Mouse (Mus musculus): Measurements from ENCODE around the gene Pmm1. TPM values are rescaled to one million over a fixed set of nuclear protein-coding genes. Genes with fewer than 3 reads are reported as not detected.

Pmm1 gene
- polyA plus RNA-seq, 2 experiments = 17.6 to 22.6 TPM

DNA sequence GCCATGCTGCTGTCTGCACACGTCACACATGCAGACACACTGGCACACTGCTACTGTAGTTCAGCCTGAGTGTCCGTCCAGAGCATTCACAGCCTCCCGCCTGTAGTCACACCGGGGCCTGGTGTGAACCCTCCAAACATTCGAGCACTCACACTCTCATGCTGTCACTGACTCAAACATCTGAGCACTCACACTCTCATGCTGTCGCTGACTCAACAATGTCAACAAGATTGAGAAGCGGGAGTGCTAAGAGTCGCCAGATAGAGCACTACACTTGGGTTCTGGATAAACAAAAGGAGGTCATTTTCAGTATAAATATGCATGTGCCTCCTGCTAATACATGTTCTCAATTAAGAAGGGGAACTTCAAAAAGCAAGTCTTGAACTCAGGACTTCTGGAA, 52.8 kb downstream of the Pmm1 start:
- no peak for ATAC-seq (ENCODE audit: insufficient read depth)
- Histone ChIP-seq H3K36me3 (replicated peaks; ENCODE audit: control insufficient read depth, insufficient read depth, low read depth) (peaks cover 64% of the 10 kb centered on the region), H3K4me3 (ENCODE audit: insufficient read depth in 1 of 2, low read depth in 2 of 2, low read length in 2 of 2) (no peak overlapping the region), H3K27ac (no peak overlapping the region), H3K9me3 (ENCODE audit: control insufficient read depth, low read length) (no peaks in the 10 kb centered on the region), H3K4me2 (ENCODE audit: low read depth) (no peak overlapping the region), H3K4me1 (replicated peaks; ENCODE audit: control insufficient read depth in 2 of 2, insufficient read depth in 2 of 2, low read length in 1 of 2) (no peaks in the 10 kb centered on the region), H3K9ac (replicated peaks) (no peak overlapping the region), H3K27me3 (ENCODE audit: control insufficient read depth, insufficient read depth, low read length) (no peaks in the 10 kb centered on the region)
- 80% methylated on average over 8 of the region's 8 CpGs for WGBS (ENCODE audit: insufficient replicate concordance)
- no peak for DNase-seq (ENCODE audit: low read depth in 3 of 3, low spot score in 3 of 3)
- TF ChIP-seq EP300 (IDR thresholded peaks at IDR 0.05; ENCODE audit: low read depth) = no peak
- TF ChIP-seq CTCF (IDR thresholded peaks at IDR 0.05; ENCODE audit: low read depth) = no peak

DNA sequence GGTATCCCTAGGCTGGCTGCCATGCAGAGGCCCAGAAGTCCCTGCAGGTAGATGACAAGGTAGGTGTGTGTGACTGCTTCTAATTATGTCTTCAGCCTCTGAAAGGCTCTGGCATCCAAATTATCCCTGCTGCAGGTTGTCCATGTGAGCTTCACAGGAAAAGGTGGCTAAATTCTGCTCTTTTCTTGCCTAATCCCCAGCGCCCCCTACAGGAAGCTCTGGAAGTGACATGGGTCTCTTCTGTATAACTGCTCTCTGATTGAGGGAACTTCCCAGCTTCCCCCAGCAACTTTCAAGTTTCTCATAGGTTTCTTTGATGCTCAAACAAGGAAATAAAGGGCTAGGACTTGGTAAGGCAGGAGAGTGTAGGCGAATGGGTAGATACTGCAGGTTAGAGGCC, 55.8 kb downstream of the Pmm1 start:
- ATAC-seq (ENCODE audit: insufficient read depth) (peak; percentile 18; the same call in 1 of the 2 replicates), DNase-seq (ENCODE audit: low read depth in 3 of 3, low spot score in 3 of 3) (peak; percentile 43 to 64 (median 54))
- no peak overlapping the region for H3K4me2 ChIP-seq (ENCODE audit: low read depth)
- H3K4me3 ChIP-seq (ENCODE audit: insufficient read depth in 1 of 2, low read depth in 2 of 2, low read length in 2 of 2) = no peak overlapping the region
- H3K27me3 ChIP-seq (ENCODE audit: control insufficient read depth, insufficient read depth, low read length) = no peaks in the 10 kb centered on the region
- H3K4me1 ChIP-seq (replicated peaks; ENCODE audit: control insufficient read depth in 2 of 2, insufficient read depth in 2 of 2, low read length in 1 of 2) = no peaks in the 10 kb centered on the region
- H3K36me3 ChIP-seq (replicated peaks; ENCODE audit: control insufficient read depth, insufficient read depth, low read depth) = peaks cover 53% of the 10 kb centered on the region
- no peaks in the 10 kb centered on the region for H3K9me3 ChIP-seq (ENCODE audit: control insufficient read depth, low read length)
- TF ChIP-seq EP300 (IDR thresholded peaks at IDR 0.05; ENCODE audit: low read depth) (no peak), CTCF (IDR thresholded peaks at IDR 0.05; ENCODE audit: low read depth) (peak; percentile 86)
- H3K9ac ChIP-seq (replicated peaks) = no peak overlapping the region
- WGBS (ENCODE audit: insufficient replicate concordance) = 23% methylated on average over 2 of the region's 2 CpGs
- H3K27ac ChIP-seq = no peak overlapping the region

Other genes with a start within 250 kb of the Pmm1 start
- 5.2 and 5.7 TPM in 2 replicates for gene Zc3h7b, start 215.9 kb downstream of the Pmm1 start, polyA plus RNA-seq (2012; rRNA removed)
- gene Zc3h7b, start 215.9 kb downstream of the Pmm1 start, polyA plus RNA-seq (2014; fragmentation: Nextera tagmentation; extraction: Ambion mirVana) = 4.0 and 5.3 TPM in 2 replicates
- 41.5 and 50.6 TPM in 2 replicates for gene Rangap1, start 215.4 kb downstream of the Pmm1 start, polyA plus RNA-seq (2012; rRNA removed)
- gene Rangap1, start 215.4 kb downstream of the Pmm1 start, polyA plus RNA-seq (2014; fragmentation: Nextera tagmentation; extraction: Ambion mirVana) = 57.1 and 61.0 TPM in 2 replicates
- gene Tef, start 158.5 kb downstream of the Pmm1 start, polyA plus RNA-seq (2012; rRNA removed) = 4.4 and 5.1 TPM in 2 replicates
- 2.7 and 5.0 TPM in 2 replicates for gene Tef, start 158.5 kb downstream of the Pmm1 start, polyA plus RNA-seq (2014; fragmentation: Nextera tagmentation; extraction: Ambion mirVana)
- 4.9 and 5.1 TPM in 2 replicates for gene Tob2, start 102.1 kb downstream of the Pmm1 start, polyA plus RNA-seq (2012; rRNA removed)
- gene Tob2, start 102.1 kb downstream of the Pmm1 start, polyA plus RNA-seq (2014; fragmentation: Nextera tagmentation; extraction: Ambion mirVana) = 5.6 and 7.2 TPM in 2 replicates
- gene Phf5a, start 89.0 kb downstream of the Pmm1 start, polyA plus RNA-seq (2012; rRNA removed) = 42.3 and 72.6 TPM in 2 replicates
- 120 and 130 TPM in 2 replicates for gene Phf5a, start 89.0 kb downstream of the Pmm1 start, polyA plus RNA-seq (2014; fragmentation: Nextera tagmentation; extraction: Ambion mirVana)
- gene Aco2, start 88.6 kb downstream of the Pmm1 start, polyA plus RNA-seq (2012; rRNA removed) = 74.9 and 85.0 TPM in 2 replicates
- gene Aco2, start 88.6 kb downstream of the Pmm1 start, polyA plus RNA-seq (2014; fragmentation: Nextera tagmentation; extraction: Ambion mirVana) = 72.1 and 80.6 TPM in 2 replicates
- gene Polr3h, start 34.7 kb downstream of the Pmm1 start, polyA plus RNA-seq (2012; rRNA removed) = 13.2 and 13.7 TPM in 2 replicates
- 68.3 and 77.5 TPM in 2 replicates for gene Polr3h, start 34.7 kb downstream of the Pmm1 start, polyA plus RNA-seq (2014; fragmentation: Nextera tagmentation; extraction: Ambion mirVana)
- 0.45 and 0.70 TPM in 2 replicates for gene Csdc2, start 24.2 kb downstream of the Pmm1 start, polyA plus RNA-seq (2012; rRNA removed)
- 0.52 and 0.58 TPM in 2 replicates for gene Csdc2, start 24.2 kb downstream of the Pmm1 start, polyA plus RNA-seq (2014; fragmentation: Nextera tagmentation; extraction: Ambion mirVana)
- not detected in 2 replicates for gene 1700029P11Rik, start 19.6 kb upstream of the Pmm1 start, polyA plus RNA-seq (2012; rRNA removed)
- not detected in 2 replicates for gene 1700029P11Rik, start 19.6 kb upstream of the Pmm1 start, polyA plus RNA-seq (2014; fragmentation: Nextera tagmentation; extraction: Ambion mirVana)
- 13.9 and 22.1 TPM in 2 replicates for gene Xrcc6, start 26.9 kb upstream of the Pmm1 start, polyA plus RNA-seq (2012; rRNA removed)
- gene Xrcc6, start 26.9 kb upstream of the Pmm1 start, polyA plus RNA-seq (2014; fragmentation: Nextera tagmentation; extraction: Ambion mirVana) = 52.9 and 62.3 TPM in 2 replicates
- 8.3 and 9.3 TPM in 2 replicates for gene Desi1, start 72.9 kb upstream of the Pmm1 start, polyA plus RNA-seq (2012; rRNA removed)
- gene Desi1, start 72.9 kb upstream of the Pmm1 start, polyA plus RNA-seq (2014; fragmentation: Nextera tagmentation; extraction: Ambion mirVana) = 8.6 and 11.3 TPM in 2 replicates
- 78.8 and 83.1 TPM in 2 replicates for gene Snu13, start 86.7 kb upstream of the Pmm1 start, polyA plus RNA-seq (2012; rRNA removed)
- 187 TPM in 2 replicates for gene Snu13, start 86.7 kb upstream of the Pmm1 start, polyA plus RNA-seq (2014; fragmentation: Nextera tagmentation; extraction: Ambion mirVana)
- gene 4930407I10Rik, start 98.2 kb upstream of the Pmm1 start, polyA plus RNA-seq (2012; rRNA removed) = not detected in 2 replicates
- gene 4930407I10Rik, start 98.2 kb upstream of the Pmm1 start, polyA plus RNA-seq (2014; fragmentation: Nextera tagmentation; extraction: Ambion mirVana) = not detected in 2 replicates
- not detected in 2 replicates for gene Mei1, start 109.1 kb upstream of the Pmm1 start, polyA plus RNA-seq (2012; rRNA removed)
- not detected in 2 replicates for gene Mei1, start 109.1 kb upstream of the Pmm1 start, polyA plus RNA-seq (2014; fragmentation: Nextera tagmentation; extraction: Ambion mirVana)
- 5.9 and 7.2 TPM in 2 replicates for gene Ccdc134, start 167.0 kb upstream of the Pmm1 start, polyA plus RNA-seq (2012; rRNA removed)
- gene Ccdc134, start 167.0 kb upstream of the Pmm1 start, polyA plus RNA-seq (2014; fragmentation: Nextera tagmentation; extraction: Ambion mirVana) = 5.5 and 6.6 TPM in 2 replicates
- gene Srebf2, start 186.3 kb upstream of the Pmm1 start, polyA plus RNA-seq (2012; rRNA removed) = 29.3 and 37.1 TPM in 2 replicates
- gene Srebf2, start 186.3 kb upstream of the Pmm1 start, polyA plus RNA-seq (2014; fragmentation: Nextera tagmentation; extraction: Ambion mirVana) = 30.8 and 35.2 TPM in 2 replicates